Mouse (Mus musculus) liver, postnatal 0 days (tissue): ENCODE measurements around the gene Scgb1b29. TPM values are rescaled to one million over a fixed set of nuclear protein-coding genes. Genes with fewer than 3 reads are reported as not detected.
"Not testable (repeated sequence)": the region's sequence is repeated elsewhere in the genome, so short reads cannot be mapped to it uniquely, and the experiment has no call there.

ENCODE experiments used
- ATAC-seq: fragments of 200-750 bp; cut with Nextera tagmentation; 2 replicates; pipeline ENCODE4 v1.8.0; 2017; ENCODE audit warnings: mild to moderate bottlenecking, moderate library complexity
- DNase-seq: peaks from one replicate; pipeline ENCODE4 v3.0.0-alpha.2; 2016
- H3K27ac ChIP-seq: fragments of 300-500 bp; sonication (generic); 2 replicates; pipeline ENCODE4 v1.5.1; 2014; ENCODE audit warnings: antibody characterized with exemption, moderate library complexity, mild to moderate bottlenecking, low read depth
- H3K27me3 ChIP-seq: fragments of 300-500 bp; sonication (generic); 2 replicates; pipeline ENCODE4 v1.6.1; 2014; ENCODE audit warnings: low read length, control low read depth, mixed read lengths; ENCODE audit not compliant: insufficient read depth
- H3K36me3 ChIP-seq: fragments of 300-500 bp; sonication (generic); replicated peaks from 2 replicates; pipeline ENCODE4 v1.6.1; 2014; ENCODE audit warnings: mild to moderate bottlenecking, control low read depth, low read length, moderate library complexity, mixed read lengths; ENCODE audit not compliant: insufficient read depth
- H3K4me1 ChIP-seq: fragments of 300-500 bp; sonication (generic); 2 replicates; pipeline ENCODE4 v1.6.1; 2014; ENCODE audit warnings: antibody characterized with exemption, mild to moderate bottlenecking, control low read depth; ENCODE audit not compliant: insufficient read depth
- H3K4me2 ChIP-seq: fragments of 300-500 bp; sonication (generic); 2 replicates; pipeline ENCODE4 v1.6.1; 2014; ENCODE audit warnings: low read depth, mild to moderate bottlenecking, low read length, moderate library complexity, mixed read lengths
- H3K4me3 ChIP-seq: fragments of 300-500 bp; sonication (generic); 2 replicates; pipeline ENCODE4 v1.5.1; 2014; ENCODE audit warnings: low read depth, low read length
- H3K9ac ChIP-seq: fragments of 300-500 bp; sonication (generic); replicated peaks from 2 replicates; pipeline ENCODE4 v1.6.1; 2014; ENCODE audit warnings: mild to moderate bottlenecking, moderate library complexity
- H3K9me3 ChIP-seq: fragments of 300-500 bp; sonication (generic); 2 replicates; pipeline ENCODE4 v1.6.1; 2016; ENCODE audit warnings: mild to moderate bottlenecking, control low read depth, low read length, mixed read lengths
- WGBS: fragments of 180-500 bp; shearing (Covaris S2); extraction: QIAGEN DNeasy Blood & Tissue Kit; methylation state at CpG from one replicate; pipeline ENCODE4 v1.1.7; 2014; ENCODE audit not compliant: insufficient replicate concordance; 5-methylcytosine and 5-hydroxymethylcytosine counted together
- polyA plus RNA-seq: library from polyadenylated mRNA; unstranded; fragments of >200 nt; fragmentation: Nextera tagmentation; extraction: Ambion mirVana; gene quantifications from 2 replicates; pipeline ENCODE4 v1.2.1, GENCODE M21; 2015

Gene Scgb1b29
- polyA plus RNA-seq = not detected in 2 replicates

DNA sequence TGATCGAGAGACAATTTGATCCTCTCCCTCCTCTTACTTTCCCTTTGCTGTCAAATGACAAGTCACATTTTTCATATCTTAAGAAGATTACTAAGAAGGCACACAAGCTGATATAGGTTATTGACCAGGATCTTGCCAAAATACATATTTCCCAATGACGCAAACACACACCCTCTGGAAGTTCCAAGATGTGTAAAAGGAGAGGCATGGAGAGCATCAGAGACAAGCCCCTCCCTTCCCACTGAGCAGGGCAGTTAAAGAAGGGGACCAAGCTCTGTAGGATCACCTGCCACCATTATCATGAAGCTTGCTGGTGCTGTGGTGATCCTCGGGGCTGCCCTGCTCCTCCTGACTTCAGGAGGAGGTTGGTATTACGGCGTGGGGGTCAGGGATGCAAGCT is at the start of gene Scgb1b29:
Gene Scgb1b29, plus strand, starts transcription at position 301 of the 400 bp plus-strand sequence.
- not testable (repeated sequence) for DNase-seq, H3K36me3 ChIP-seq, H3K4me2 ChIP-seq, H3K27me3 ChIP-seq, H3K4me3 ChIP-seq, H3K27ac ChIP-seq, ATAC-seq, H3K4me1 ChIP-seq, H3K9ac ChIP-seq, H3K9me3 ChIP-seq
- 97% methylated on average over 3 of the region's 5 CpGs for WGBS

DNA sequence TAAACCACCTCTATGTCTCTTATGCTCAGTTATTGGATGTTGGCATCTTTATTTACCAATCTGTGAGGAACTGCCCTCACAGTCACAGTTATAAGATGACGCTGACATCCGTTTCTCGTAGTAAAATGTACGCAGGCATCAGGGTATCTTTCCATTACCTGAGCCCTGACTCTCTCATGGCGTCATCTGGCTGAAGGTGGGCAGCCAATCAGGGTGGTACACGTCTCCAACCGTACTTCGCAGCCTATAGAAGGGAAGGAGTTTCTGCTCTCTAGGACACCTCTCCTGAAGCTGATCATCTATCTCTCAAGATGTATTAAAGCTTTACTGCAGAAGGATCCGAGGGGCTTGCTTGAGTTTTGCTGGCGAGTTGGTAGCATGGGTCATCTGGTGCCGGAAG is 12.7 kb upstream of the Scgb1b29 start:
- ATAC-seq, H3K4me3 ChIP-seq, H3K4me2 ChIP-seq, H3K9me3 ChIP-seq, H3K9ac ChIP-seq, H3K27ac ChIP-seq, DNase-seq, H3K36me3 ChIP-seq, H3K27me3 ChIP-seq, H3K4me1 ChIP-seq: not testable (repeated sequence)
- 84% methylated on average over 10 of the region's 11 CpGs for WGBS

Other genes starting within 250 kb of the Scgb1b29 start
- gene Scgb2b11, start 230.4 kb upstream of the Scgb1b29 start, polyA plus RNA-seq = not detected in 2 replicates
- gene Scgb1b11, start 218.7 kb upstream of the Scgb1b29 start, polyA plus RNA-seq = not detected in 2 replicates
- not detected in 2 replicates for gene Scgb2b12, start 114.3 kb upstream of the Scgb1b29 start, polyA plus RNA-seq
- not detected in 2 replicates for gene Scgb1b12, start 107.4 kb upstream of the Scgb1b29 start, polyA plus RNA-seq